Mouse (Mus musculus): ENCODE data around the gene Kin. TPM values are rescaled to one million over a fixed set of nuclear protein-coding genes. Genes with fewer than 3 reads are reported as not detected.

Kin gene
- polyA plus RNA-seq, 1 experiment from 2014 or later, result 44.1 TPM

- Histone ChIP-seq H3K27ac (ENCODE audit: low read depth, low read length) (no peak overlapping the region), H3K4me3 (ENCODE audit: low read depth, low read length) (no peak overlapping the region), H3K27me3 (ENCODE audit: control insufficient read depth, insufficient read depth, low read length) (no peaks in the 10 kb centered on the region), H3K9me3 (ENCODE audit: control insufficient read depth, low read length) (no peaks in the 10 kb centered on the region), H3K4me1 (replicated peaks; ENCODE audit: control insufficient read depth, insufficient read depth, low read length) (no peaks in the 10 kb centered on the region), H3K4me2 (replicated peaks; ENCODE audit: low read depth, low read length) (no peak overlapping the region), H3K36me3 (ENCODE audit: control insufficient read depth, insufficient read depth, low read length) (peaks cover 14% of the 10 kb centered on the region), H3K9ac (ENCODE audit: low read depth, low read length) (no peak overlapping the region)
- DNase-seq (ENCODE audit: low spot score), result no peak
- 90% methylated on average over 14 of the region's 14 CpGs for WGBS
- no peak for ATAC-seq (ENCODE audit: low FRiP score)
Measured at GRCm38 (mm10) chr2:10094327-10095100, 14.1 kb downstream of the Kin start.

- Histone ChIP-seq H3K4me3 (ENCODE audit: low read depth, low read length) (no peak overlapping the region), H3K4me2 (replicated peaks; ENCODE audit: low read depth, low read length) (no peak overlapping the region), H3K9me3 (ENCODE audit: control insufficient read depth, low read length) (no peaks in the 10 kb centered on the region), H3K9ac (ENCODE audit: low read depth, low read length) (no peak overlapping the region), H3K27me3 (ENCODE audit: control insufficient read depth, insufficient read depth, low read length) (no peaks in the 10 kb centered on the region), H3K27ac (ENCODE audit: low read depth, low read length) (no peak overlapping the region), H3K36me3 (ENCODE audit: control insufficient read depth, insufficient read depth, low read length) (no peaks in the 10 kb centered on the region), H3K4me1 (replicated peaks; ENCODE audit: control insufficient read depth, insufficient read depth, low read length) (no peaks in the 10 kb centered on the region)
- ATAC-seq (ENCODE audit: low FRiP score) (peak; percentile 20; the same call in 1 of the 2 replicates), DNase-seq (ENCODE audit: low spot score) (peak; percentile 79)
- 35% methylated on average over 9 of the region's 9 CpGs for WGBS
Measured at GRCm38 (mm10) chr2:10098598-10099215, 18.3 kb downstream of the Kin start.

DNA sequence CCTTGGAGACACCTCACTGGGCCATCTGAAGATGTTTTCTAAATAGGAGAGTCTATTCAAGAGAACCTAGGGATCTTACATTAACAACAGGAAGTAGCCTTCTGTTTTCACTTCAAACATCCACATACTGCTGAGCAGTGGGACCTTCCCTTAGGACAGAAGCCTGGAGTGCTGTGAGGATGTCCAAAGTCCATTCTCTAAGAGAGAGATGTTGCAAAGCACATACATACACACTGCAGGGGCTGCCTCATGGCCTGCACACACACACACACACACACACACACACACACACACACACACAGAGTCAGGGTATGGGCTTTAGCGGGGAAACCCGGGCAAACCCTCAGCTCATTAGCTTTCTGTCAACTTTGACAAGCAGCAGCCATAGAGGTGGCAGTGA is 20.1 kb downstream of the Kin start:
- DNase-seq (ENCODE audit: low spot score) (no peak), ATAC-seq (ENCODE audit: low FRiP score) (no peak)
- 79% methylated on average over 2 of the region's 2 CpGs for WGBS
- no peak overlapping the region for H3K4me3 ChIP-seq (ENCODE audit: low read depth, low read length)
- H3K27me3 ChIP-seq (ENCODE audit: control insufficient read depth, insufficient read depth, low read length), result no peaks in the 10 kb centered on the region
- H3K4me1 ChIP-seq (replicated peaks; ENCODE audit: control insufficient read depth, insufficient read depth, low read length), result no peaks in the 10 kb centered on the region
- H3K27ac ChIP-seq (ENCODE audit: low read depth, low read length), result no peak overlapping the region
- H3K9me3 ChIP-seq (ENCODE audit: control insufficient read depth, low read length), result no peaks in the 10 kb centered on the region
- H3K4me2 ChIP-seq (replicated peaks; ENCODE audit: low read depth, low read length), result no peak overlapping the region
- no peak overlapping the region for H3K9ac ChIP-seq (ENCODE audit: low read depth, low read length)
- no peaks in the 10 kb centered on the region for H3K36me3 ChIP-seq (ENCODE audit: control insufficient read depth, insufficient read depth, low read length)

GRCm38 (mm10) chr2:10101180-10101579 is 20.8 kb downstream of the Kin start:
- no peak overlapping the region for H3K4me3 ChIP-seq (ENCODE audit: low read depth, low read length)
- ATAC-seq (ENCODE audit: low FRiP score) (0 out of 2 replicates have a peak, but pooled peaks have one; percentile 31), DNase-seq (ENCODE audit: low spot score) (peak; percentile 59)
- H3K4me2 ChIP-seq (replicated peaks; ENCODE audit: low read depth, low read length), result no peak overlapping the region
- no peaks in the 10 kb centered on the region for H3K27me3 ChIP-seq (ENCODE audit: control insufficient read depth, insufficient read depth, low read length)
- H3K9ac ChIP-seq (ENCODE audit: low read depth, low read length), result no peak overlapping the region
- no peaks in the 10 kb centered on the region for H3K9me3 ChIP-seq (ENCODE audit: control insufficient read depth, low read length)
- H3K36me3 ChIP-seq (ENCODE audit: control insufficient read depth, insufficient read depth, low read length), result no peaks in the 10 kb centered on the region
- H3K4me1 ChIP-seq (replicated peaks; ENCODE audit: control insufficient read depth, insufficient read depth, low read length), result no peaks in the 10 kb centered on the region
- H3K27ac ChIP-seq (ENCODE audit: low read depth, low read length), result no peak overlapping the region
- 47% methylated on average over 6 of the region's 6 CpGs for WGBS

- DNase-seq (ENCODE audit: low spot score) (no peak), ATAC-seq (ENCODE audit: low FRiP score) (no peak)
- H3K4me1 ChIP-seq (replicated peaks; ENCODE audit: control insufficient read depth, insufficient read depth, low read length), result no peaks in the 10 kb centered on the region
- WGBS, result 77% methylated on average over 6 of the region's 6 CpGs
- no peak overlapping the region for H3K4me3 ChIP-seq (ENCODE audit: low read depth, low read length)
- H3K27ac ChIP-seq (ENCODE audit: low read depth, low read length), result no peak overlapping the region
- H3K9ac ChIP-seq (ENCODE audit: low read depth, low read length), result no peak overlapping the region
- H3K4me2 ChIP-seq (replicated peaks; ENCODE audit: low read depth, low read length), result no peak overlapping the region
- H3K9me3 ChIP-seq (ENCODE audit: control insufficient read depth, low read length), result no peaks in the 10 kb centered on the region
- no peaks in the 10 kb centered on the region for H3K36me3 ChIP-seq (ENCODE audit: control insufficient read depth, insufficient read depth, low read length)
- no peaks in the 10 kb centered on the region for H3K27me3 ChIP-seq (ENCODE audit: control insufficient read depth, insufficient read depth, low read length)
Measured at GRCm38 (mm10) chr2:10108535-10109189, 28.3 kb downstream of the Kin start.

DNA sequence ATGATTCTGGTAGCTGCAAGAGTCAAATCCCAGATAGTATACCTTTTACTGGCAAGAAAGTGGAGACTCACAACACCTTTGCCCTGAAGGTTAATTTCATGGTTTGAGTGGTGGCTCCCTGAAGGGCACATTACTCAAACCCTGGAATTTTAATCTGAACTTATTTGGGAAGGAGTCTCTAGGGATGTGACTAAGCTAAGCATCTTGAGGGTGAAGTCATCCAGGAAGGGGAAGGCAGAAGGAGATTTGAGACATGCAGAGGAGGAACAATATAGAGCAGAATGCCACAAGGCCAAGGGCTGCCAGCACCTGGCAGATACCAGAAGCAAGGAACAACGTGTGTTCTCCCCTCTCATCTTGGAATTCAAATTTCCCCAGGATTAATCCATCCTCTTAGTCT is 38.4 kb downstream of the Kin start:
- WGBS, result 67% methylated on average over 1 of the region's 1 CpGs
- H3K4me2 ChIP-seq (replicated peaks; ENCODE audit: low read depth, low read length), result no peak overlapping the region
- ATAC-seq (ENCODE audit: low FRiP score), result no peak

DNA sequence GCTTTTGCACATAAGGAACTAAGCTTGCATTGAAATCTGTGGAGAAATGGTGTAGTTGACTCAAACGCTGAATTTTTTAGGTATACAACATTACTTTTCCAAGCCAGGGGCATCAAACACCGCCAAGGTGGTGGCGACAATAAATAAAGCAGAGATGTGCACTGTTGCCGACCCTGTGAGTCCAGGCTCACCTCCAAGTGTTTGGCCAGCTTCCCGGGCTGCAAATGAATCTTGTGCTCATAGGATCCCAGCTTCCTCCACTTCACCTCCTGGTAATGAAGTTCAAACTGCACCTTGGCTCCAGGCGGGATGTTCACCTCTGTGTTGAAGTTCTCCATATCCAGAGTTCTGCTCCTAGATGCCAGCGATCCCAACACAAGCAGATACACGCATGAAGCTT is 38.9 kb downstream of the Kin start:
- Histone ChIP-seq H3K9me3 (ENCODE audit: control insufficient read depth, low read length) (no peaks in the 10 kb centered on the region), H3K27me3 (ENCODE audit: control insufficient read depth, insufficient read depth, low read length) (no peaks in the 10 kb centered on the region), H3K4me1 (replicated peaks; ENCODE audit: control insufficient read depth, insufficient read depth, low read length) (no peaks in the 10 kb centered on the region), H3K9ac (ENCODE audit: low read depth, low read length) (no peak overlapping the region), H3K4me2 (replicated peaks; ENCODE audit: low read depth, low read length) (no peak overlapping the region), H3K36me3 (ENCODE audit: control insufficient read depth, insufficient read depth, low read length) (no peaks in the 10 kb centered on the region), H3K27ac (ENCODE audit: low read depth, low read length) (no peak overlapping the region), H3K4me3 (ENCODE audit: low read depth, low read length) (no peak overlapping the region)
- DNase-seq (ENCODE audit: low spot score) (no peak), ATAC-seq (ENCODE audit: low FRiP score) (no peak)
- 90% methylated on average over 8 of the region's 8 CpGs for WGBS

More for the DNA sequence above, 38.4 kb downstream of the Kin start:
- Histone ChIP-seq H3K9ac (ENCODE audit: low read depth, low read length) (no peak overlapping the region), H3K27ac (ENCODE audit: low read depth, low read length) (no peak overlapping the region), H3K27me3 (ENCODE audit: control insufficient read depth, insufficient read depth, low read length) (no peaks in the 10 kb centered on the region), H3K9me3 (ENCODE audit: control insufficient read depth, low read length) (no peaks in the 10 kb centered on the region), H3K4me3 (ENCODE audit: low read depth, low read length) (no peak overlapping the region), H3K36me3 (ENCODE audit: control insufficient read depth, insufficient read depth, low read length) (no peaks in the 10 kb centered on the region), H3K4me1 (replicated peaks; ENCODE audit: control insufficient read depth, insufficient read depth, low read length) (no peaks in the 10 kb centered on the region)
- DNase-seq (ENCODE audit: low spot score), result no peak

DNA sequence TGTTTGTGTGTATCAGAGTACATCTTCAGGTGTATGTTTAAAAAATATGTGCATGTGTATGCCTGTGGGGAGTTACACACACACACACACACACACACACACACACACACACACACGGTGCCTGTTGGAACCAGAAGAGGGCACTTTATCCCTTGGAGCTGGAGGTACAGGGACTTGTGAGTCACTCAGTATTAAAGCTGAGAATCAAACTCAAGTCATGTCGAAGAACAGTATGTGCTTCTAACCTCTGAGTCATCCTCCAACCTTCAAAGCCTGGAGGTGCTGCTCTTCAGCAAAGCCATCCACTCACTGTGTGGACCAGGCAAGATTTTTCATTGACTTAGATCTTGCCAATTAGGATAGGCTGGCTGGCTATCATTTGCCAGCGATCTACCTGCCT is 41.4 kb downstream of the Kin start:
- 70% methylated on average over 3 of the region's 3 CpGs for WGBS
- Histone ChIP-seq H3K27ac (ENCODE audit: low read depth, low read length) (no peak overlapping the region), H3K9ac (ENCODE audit: low read depth, low read length) (no peak overlapping the region), H3K9me3 (ENCODE audit: control insufficient read depth, low read length) (no peaks in the 10 kb centered on the region), H3K27me3 (ENCODE audit: control insufficient read depth, insufficient read depth, low read length) (no peaks in the 10 kb centered on the region), H3K4me3 (ENCODE audit: low read depth, low read length) (no peak overlapping the region), H3K4me2 (replicated peaks; ENCODE audit: low read depth, low read length) (no peak overlapping the region), H3K36me3 (ENCODE audit: control insufficient read depth, insufficient read depth, low read length) (no peaks in the 10 kb centered on the region), H3K4me1 (replicated peaks; ENCODE audit: control insufficient read depth, insufficient read depth, low read length) (no peaks in the 10 kb centered on the region)
- ATAC-seq (ENCODE audit: low FRiP score), result no peak
- no peak for DNase-seq (ENCODE audit: low spot score)
